Mouse (Mus musculus): ENCODE results near the gene Kcnj9.

DNA sequence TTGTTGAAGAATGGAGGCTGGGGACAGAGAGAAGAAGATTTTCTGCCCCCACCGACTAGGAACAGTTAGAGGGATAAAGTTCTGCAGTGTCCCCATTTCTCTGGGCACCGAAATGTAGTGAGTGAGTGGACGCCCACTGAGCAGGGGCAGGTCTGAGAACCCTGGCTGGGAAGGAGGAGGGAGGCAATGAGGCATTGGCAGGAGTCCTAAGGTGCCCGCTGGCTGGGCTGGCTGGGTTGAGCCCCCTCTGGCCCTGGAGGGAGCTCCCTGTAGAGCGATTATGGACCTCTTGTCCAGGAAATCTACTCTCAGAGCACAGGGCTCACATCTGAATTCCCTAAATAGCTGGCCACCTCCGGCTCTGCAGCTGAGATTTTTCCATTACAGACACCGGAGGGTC is 29.6 kb downstream of the Kcnj9 start:
- TF ChIP-seq CTCF (IDR thresholded peaks at IDR 0.05; ENCODE audit: extremely low read depth, insufficient read depth, insufficient read length, insufficient replicate concordance) (no peak), POLR2A (IDR thresholded peaks at IDR 0.05; ENCODE audit: low read depth, low read length) (no peak)

All from spleen, adult 2 months (tissue).